In genomic region chr10:81563481-81563880, GRCm38 (mm10) we compare ENCODE assay signal across 9 mouse cellular contexts. TPM values are rescaled to one million over a fixed set of nuclear protein-coding genes. Genes with fewer than 3 reads are reported as not detected.
DNase-seq lines count a peak whose midpoint lies in the region; ATAC-seq and TF ChIP-seq lines count a peak whose summit lies in the region.
"Had no signal": no experiment of that assay in that cellular context is flagged by ENCODE, and none has a peak within 500 bp of the region (broad histone marks: within the 10 kb centered on the region; RNA-seq: fewer than 3 reads in every experiment).

No protein-coding gene starts in this region.

- WGBS in heart, embryonic 14.5 days, result 27% methylated on average over 6 of the region's 6 CpGs
- 21% methylated on average over 6 of the region's 6 CpGs for WGBS in liver, embryonic 15.5 days (ENCODE audit: insufficient replicate concordance)
- WGBS in cerebellum, adult 2 months, result 38% methylated on average over 6 of the region's 6 CpGs

- no peak for TF ChIP-seq POLR2A in cerebellum, adult 2 months (IDR thresholded peaks at IDR 0.05; ENCODE audit: borderline replicate concordance, insufficient read depth, low read length)

- ATAC-seq in heart, embryonic 14.5 days (ENCODE audit: insufficient number of reproducible peaks, insufficient read depth, low FRiP score, low read depth), result no peak
- no peak for ATAC-seq in liver, embryonic 15.5 days (ENCODE audit: insufficient read depth)

- H3K9me3 ChIP-seq in heart, embryonic 14.5 days (ENCODE audit: control insufficient read depth, low read length), result no peaks in the 10 kb centered on the region
- H3K9me3 ChIP-seq in liver, embryonic 15.5 days (replicated peaks), result no peaks in the 10 kb centered on the region

- peaks cover 61% of the 10 kb centered on the region for H3K36me3 ChIP-seq in heart, embryonic 14.5 days (ENCODE audit: control insufficient read depth, insufficient read depth, low read length)
- peaks cover 40% of the 10 kb centered on the region for H3K36me3 ChIP-seq in liver, embryonic 15.5 days (replicated peaks)

- peak overlapping the region; percentile 13 to 54; a peak in 3 of 4 replicates for H3K27ac ChIP-seq in heart, embryonic 14.5 days (replicated peaks in 1 of 2; ENCODE audit: control insufficient read depth in 1 of 2, insufficient read depth in 1 of 2, low read depth in 2 of 2, low read length in 2 of 2)
- H3K27ac ChIP-seq in liver, embryonic 15.5 days (replicated peaks), result peak overlapping the region; percentile 30
- no peak overlapping the region for H3K27ac ChIP-seq in cerebellum, adult 2 months (ENCODE audit: insufficient read depth, low read length)

- peak overlapping the region; percentile 51 for H3K4me2 ChIP-seq in heart, embryonic 14.5 days (ENCODE audit: low read length)
- peak overlapping the region; percentile 41; the same call in 1 of the 2 replicates for H3K4me2 ChIP-seq in liver, embryonic 15.5 days

- H3K4me3 ChIP-seq in heart, embryonic 14.5 days (ENCODE audit: control insufficient read depth in 1 of 2, insufficient read depth in 1 of 2, low read depth in 1 of 2, low read length in 2 of 2), result no peak overlapping the region
- H3K4me3 ChIP-seq in liver, embryonic 15.5 days (replicated peaks), result no peak overlapping the region
- no peak overlapping the region for H3K4me3 ChIP-seq in cerebellum, adult 2 months (replicated peaks; ENCODE audit: insufficient read depth, low read depth, low read length)

- H3K4me1 ChIP-seq in heart, embryonic 14.5 days (ENCODE audit: control insufficient read depth in 2 of 2, insufficient read depth in 2 of 2, low read length in 2 of 2), result peaks cover 27 to 50% of the 10 kb centered on the region in 2 experiments
- H3K4me1 ChIP-seq in liver, embryonic 15.5 days (replicated peaks), result peaks cover 77% of the 10 kb centered on the region
- H3K4me1 ChIP-seq in cerebellum, adult 2 months (ENCODE audit: control insufficient read depth, insufficient read depth, low read length), result peaks cover 33% of the 10 kb centered on the region

- H3K27me3 ChIP-seq in heart, embryonic 14.5 days (ENCODE audit: control insufficient read depth, insufficient read depth, low read length), result no peaks in the 10 kb centered on the region
- H3K27me3 ChIP-seq in liver, embryonic 15.5 days, result no peaks in the 10 kb centered on the region
- H3K27me3 ChIP-seq in cerebellum, adult 2 months (ENCODE audit: control insufficient read depth, insufficient read depth, low read length), result no peaks in the 10 kb centered on the region

- DNase-seq in kidney, adult 8-10 months, result peak; percentile 30 to 41
- DNase-seq in kidney, postnatal 36 days, result no peak
- peak; percentile 96 for DNase-seq in NIH3T3 (ENCODE audit: low read depth)
- DNase-seq in cerebellum, adult 2 months, result no peak
- DNase-seq in embryo, embryonic 11 days, result no peak
- no peak for DNase-seq in lung, postnatal 25 days (ENCODE audit: low spot score)
- DNase-seq: thymus, postnatal 4 days had no signal

- TF ChIP-seq CTCF in cerebellum, adult 2 months (IDR thresholded peaks at IDR 0.05; ENCODE audit: borderline replicate concordance, insufficient read depth, low read depth, low read length), result no peak

- peak overlapping the region; percentile 63 for H3K9ac ChIP-seq in heart, embryonic 14.5 days (ENCODE audit: low read length)
- H3K9ac ChIP-seq in liver, embryonic 15.5 days, result no peak overlapping the region; the same call in 1 of the 2 replicates

RNA-seq across cellular contexts. Expression of gene Aes, which starts 4.2 kb away (rescaled TPM):
- polyA plus RNA-seq in heart, embryonic 14.5 days (2014; fragmentation: Nextera tagmentation; extraction: Ambion mirVana), result 367 and 598 TPM in 2 replicates
- 243 and 271 TPM in 2 replicates for polyA plus RNA-seq in liver, embryonic 15.5 days (2015; fragmentation: Nextera tagmentation; extraction: Ambion mirVana)
- 1,117 and 1,168 TPM in 2 replicates for polyA plus RNA-seq in cerebellum, adult 2 months (2012; rRNA removed)

RNA-seq across cellular contexts. Expression of gene Tle2, which starts 10.9 kb away (rescaled TPM):
- 21.6 and 21.8 TPM in 2 replicates for polyA plus RNA-seq in heart, embryonic 14.5 days (2014; fragmentation: Nextera tagmentation; extraction: Ambion mirVana)
- 2.2 and 2.6 TPM in 2 replicates for polyA plus RNA-seq in liver, embryonic 15.5 days (2015; fragmentation: Nextera tagmentation; extraction: Ambion mirVana)
- polyA plus RNA-seq in cerebellum, adult 2 months (2012; rRNA removed), result 282 and 321 TPM in 2 replicates

RNA-seq across cellular contexts. Expression of gene Gna11, which starts 18.5 kb away (rescaled TPM):
- polyA plus RNA-seq in heart, embryonic 14.5 days (2014; fragmentation: Nextera tagmentation; extraction: Ambion mirVana), result 54.9 and 57.4 TPM in 2 replicates
- 20.3 and 24.6 TPM in 2 replicates for polyA plus RNA-seq in liver, embryonic 15.5 days (2015; fragmentation: Nextera tagmentation; extraction: Ambion mirVana)
- polyA plus RNA-seq in cerebellum, adult 2 months (2012; rRNA removed), result 105 and 107 TPM in 2 replicates

RNA-seq across cellular contexts. Expression of gene Tle6, which starts 37.4 kb away (rescaled TPM):
- polyA plus RNA-seq in heart, embryonic 14.5 days (2014; fragmentation: Nextera tagmentation; extraction: Ambion mirVana), result 30.7 and 35.3 TPM in 2 replicates
- polyA plus RNA-seq in liver, embryonic 15.5 days (2015; fragmentation: Nextera tagmentation; extraction: Ambion mirVana), result 3.5 TPM in 2 replicates
- polyA plus RNA-seq in cerebellum, adult 2 months (2012; rRNA removed), result 8.7 and 9.6 TPM in 2 replicates

RNA-seq across cellular contexts. Expression of gene Gna15, which starts 39.5 kb away (rescaled TPM):
- 0.74 and 0.89 TPM in 2 replicates for polyA plus RNA-seq in heart, embryonic 14.5 days (2014; fragmentation: Nextera tagmentation; extraction: Ambion mirVana)
- polyA plus RNA-seq in liver, embryonic 15.5 days (2015; fragmentation: Nextera tagmentation; extraction: Ambion mirVana), result 4.3 and 5.6 TPM in 2 replicates
- 1.3 and 1.4 TPM in 2 replicates for polyA plus RNA-seq in cerebellum, adult 2 months (2012; rRNA removed)

Comparison
In these comparisons a context has a peak if more than half of its experiments do, and no peak if none do; other contexts are left out.
1. DNase-seq: peak in kidney, adult 8-10 months (2 of 2) and NIH3T3 (single experiment); none in kidney, postnatal 36 days (0 of 2), cerebellum, adult 2 months (0 of 2), embryo, embryonic 11 days (single experiment) and lung, postnatal 25 days (single experiment).
2. RNA of gene Tle2, which starts 10.9 kb away (polyA plus RNA-seq): 282 to 321 TPM in cerebellum, adult 2 months; 21.6 to 21.8 TPM in heart, embryonic 14.5 days and 2.2 to 2.6 TPM in liver, embryonic 15.5 days; every median in the first group is over 10 times any median in the second.